Mouse (Mus musculus) adrenal gland, postnatal 4 days (tissue): Measurements from ENCODE around the gene Msh6. TPM values are rescaled to one million over a fixed set of nuclear protein-coding genes. Genes with fewer than 3 reads are reported as not detected.

Experiments
- total RNA-seq, 2 experiments: library from RNA; stranded (reverse); gene quantifications; 2 replicates each; pipeline ENCODE4 v1.2.3; 2021

Msh6 gene
- total RNA-seq, 2 experiments from 2014 or later: 26.4 to 30.1 TPM

Other genes with a start within 250 kb of the Msh6 start
- gene Kcnk12, start 177.1 kb upstream of the Msh6 start, total RNA-seq: under 1 TPM; 0.20 to 0.64 TPM
- gene Rpl36-ps4, start 54.1 kb upstream of the Msh6 start, total RNA-seq: not detected
- gene Fbxo11, start 90.2 kb downstream of the Msh6 start, total RNA-seq: 10 to 100 TPM; 74.0 to 76.3 TPM